Mouse (Mus musculus): ENCODE measurements around the gene Gpc6.

DNA sequence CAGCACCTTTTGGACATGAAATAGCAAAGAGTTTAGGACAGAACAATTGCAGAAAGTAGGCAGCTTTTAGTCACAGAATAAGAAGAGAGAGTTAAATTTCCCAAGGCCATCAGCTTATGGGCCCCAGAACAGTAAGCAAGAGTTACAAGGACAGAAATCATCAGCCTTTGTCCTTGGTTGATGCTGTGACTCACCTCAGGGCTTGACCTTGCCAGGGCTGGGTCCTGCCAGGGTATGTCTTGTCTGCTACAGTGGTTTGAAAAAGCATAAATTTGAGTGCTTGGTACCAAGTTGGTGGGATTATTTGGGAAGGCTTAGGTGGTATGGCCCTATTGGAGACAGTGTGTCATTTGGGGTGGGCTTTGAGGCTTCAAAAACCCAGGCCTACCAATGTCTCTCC, 899.4 kb downstream of the Gpc6 start:
- TF ChIP-seq CTCF (IDR thresholded peaks at IDR 0.05; ENCODE audit: low read depth) (no peak), EP300 (optimal IDR thresholded peaks at IDR 0.05) (no peak)

Data from stomach, postnatal 0 days (tissue).